Mouse (Mus musculus): ENCODE measurements around the gene Pcbp1.
"Not testable (repeated sequence)": the region's sequence is repeated elsewhere in the genome, so short reads cannot be mapped to it uniquely, and the experiment has no call there.

Pcbp1 gene

GRCm38 (mm10) chr6:86493469-86494263 lies 32.5 kb downstream of the Pcbp1 start:
- DNase-seq = no peak

- DNase-seq = not testable (repeated sequence)
Observed at GRCm38 (mm10) chr6:86490413-86490812, 35.7 kb downstream of the Pcbp1 start.

GRCm38 (mm10) chr6:86489945-86490344 lies 36.2 kb downstream of the Pcbp1 start:
- no peak for DNase-seq

GRCm38 (mm10) chr6:86488149-86488485 lies 38.0 kb downstream of the Pcbp1 start:
- no peak for DNase-seq

- DNase-seq = peak; percentile 87
Observed at GRCm38 (mm10) chr6:86487358-86488148, 38.6 kb downstream of the Pcbp1 start.

GRCm38 (mm10) chr6:86485943-86486640 lies 40.0 kb downstream of the Pcbp1 start:
- no peak for DNase-seq

GRCm38 (mm10) chr6:86481871-86482270 lies 44.2 kb downstream of the Pcbp1 start:
- no peak for DNase-seq

GRCm38 (mm10) chr6:86480189-86480831 lies 45.8 kb downstream of the Pcbp1 start:
- DNase-seq = no peak

- DNase-seq = no peak
Observed at GRCm38 (mm10) chr6:86479816-86480188, 46.3 kb downstream of the Pcbp1 start.

- DNase-seq = no peak
Observed at GRCm38 (mm10) chr6:86479311-86479710, 46.8 kb downstream of the Pcbp1 start.

GRCm38 (mm10) chr6:86476931-86477330 lies 49.2 kb downstream of the Pcbp1 start:
- DNase-seq = no peak

- DNase-seq = no peak
Observed at GRCm38 (mm10) chr6:86475462-86476167, 50.5 kb downstream of the Pcbp1 start.

- no peak for DNase-seq
Observed at GRCm38 (mm10) chr6:86474646-86475181, 51.4 kb downstream of the Pcbp1 start.
